Mouse (Mus musculus) fat pad, adult 2 months (tissue): ENCODE results near the gene Mrpl45.
"Not testable (repeated sequence)": the region's sequence is repeated elsewhere in the genome, so short reads cannot be mapped to it uniquely, and the experiment has no call there.

Experiments
- DNase-seq: peaks from one replicate; pipeline ENCODE4 v3.0.0-alpha.2; 2011; ENCODE audit warnings: low read depth, low spot score; ENCODE audit errors: extremely low read depth

Mrpl45 gene

GRCm38 (mm10) chr11:97315504-97316503 lies at the start of gene Mrpl45:
TSS of gene Mrpl45 (plus strand) at chr11:97315716.
- DNase-seq = no peak

- not testable (repeated sequence) for DNase-seq
Observed at GRCm38 (mm10) chr11:97266544-97266943, 49.0 kb upstream of the Mrpl45 start.

- DNase-seq = not testable (repeated sequence)
Observed at GRCm38 (mm10) chr11:97270004-97270403, 45.5 kb upstream of the Mrpl45 start.

- DNase-seq = no peak
Observed at GRCm38 (mm10) chr11:97272835-97273234, 42.7 kb upstream of the Mrpl45 start.

GRCm38 (mm10) chr11:97273613-97274012 lies 41.9 kb upstream of the Mrpl45 start:
- DNase-seq = no peak

GRCm38 (mm10) chr11:97274947-97275346 lies 40.6 kb upstream of the Mrpl45 start:
- DNase-seq = not testable (repeated sequence)

GRCm38 (mm10) chr11:97275349-97275748 lies 40.2 kb upstream of the Mrpl45 start:
- DNase-seq = no peak

- DNase-seq = no peak
Observed at GRCm38 (mm10) chr11:97276019-97276418, 39.5 kb upstream of the Mrpl45 start.

GRCm38 (mm10) chr11:97277166-97277565 lies 38.4 kb upstream of the Mrpl45 start:
- no peak for DNase-seq

GRCm38 (mm10) chr11:97278456-97278855 lies 37.1 kb upstream of the Mrpl45 start:
- DNase-seq = no peak

GRCm38 (mm10) chr11:97279040-97279404 lies 36.5 kb upstream of the Mrpl45 start:
- DNase-seq = no peak

GRCm38 (mm10) chr11:97279405-97280215 lies 35.9 kb upstream of the Mrpl45 start:
- DNase-seq = no peak

GRCm38 (mm10) chr11:97280216-97280861 lies 35.2 kb upstream of the Mrpl45 start, which contains the start of gene Npepps:
TSS of gene Npepps (minus strand) at chr11:97280638.
- no peak for DNase-seq

- DNase-seq = no peak
Observed at GRCm38 (mm10) chr11:97282179-97282578, 33.3 kb upstream of the Mrpl45 start.

GRCm38 (mm10) chr11:97284854-97285253 lies 30.7 kb upstream of the Mrpl45 start:
- no peak for DNase-seq

GRCm38 (mm10) chr11:97285852-97286775 lies 29.4 kb upstream of the Mrpl45 start:
- peak; percentile 94 for DNase-seq

GRCm38 (mm10) chr11:97286973-97287372 lies 28.5 kb upstream of the Mrpl45 start:
- no peak for DNase-seq

- no peak for DNase-seq
Observed at GRCm38 (mm10) chr11:97287643-97288042, 27.9 kb upstream of the Mrpl45 start.

GRCm38 (mm10) chr11:97289276-97290230 lies 26.0 kb upstream of the Mrpl45 start:
- DNase-seq = no peak
